Mouse (Mus musculus): ENCODE measurements around the gene Pcsk1n.

DNA sequence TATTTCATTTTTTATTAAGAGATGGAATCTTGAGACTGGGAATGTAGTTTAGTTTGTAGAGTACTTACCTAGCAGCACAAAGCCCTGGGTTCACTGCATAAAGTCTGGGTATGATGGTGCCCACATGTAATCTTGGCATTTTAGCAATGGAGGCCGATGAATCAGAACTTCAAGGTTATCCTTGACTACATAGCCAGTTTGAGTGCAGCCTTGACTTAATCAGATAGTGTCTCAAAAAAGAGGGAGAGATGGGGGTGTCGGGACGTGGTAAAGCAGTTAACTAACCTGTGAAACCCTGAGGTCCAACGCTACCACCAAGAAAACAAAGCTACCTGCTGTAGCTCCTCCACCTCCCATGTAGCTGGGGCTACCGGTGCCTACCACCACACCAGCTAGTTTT is 15.2 kb upstream of the Pcsk1n start:
- TF ChIP-seq CTCF (IDR thresholded peaks at IDR 0.05; ENCODE audit: control insufficient read depth, insufficient read depth, low read length) (no peak), POLR2A (IDR thresholded peaks at IDR 0.05; ENCODE audit: borderline replicate concordance, control insufficient read depth, low read depth, low read length) (no peak)
